Mouse (Mus musculus): Measurements from ENCODE around the gene Myo1h. TPM values are rescaled to one million over a fixed set of nuclear protein-coding genes. Genes with fewer than 3 reads are reported as not detected.
A peak's percentile ranks its signal among the peaks of the same experiment; 100 is the strongest.

Myo1h gene
- total RNA-seq, 1 experiment from 2014 or later, result 0.63 TPM

GRCm38 (mm10) chr5:114393169-114393568, 104.2 kb downstream of the Myo1h start:
- DNase-seq, result no peak

GRCm38 (mm10) chr5:114406592-114406991, 117.6 kb downstream of the Myo1h start:
- peak; percentile 88 for DNase-seq

DNA sequence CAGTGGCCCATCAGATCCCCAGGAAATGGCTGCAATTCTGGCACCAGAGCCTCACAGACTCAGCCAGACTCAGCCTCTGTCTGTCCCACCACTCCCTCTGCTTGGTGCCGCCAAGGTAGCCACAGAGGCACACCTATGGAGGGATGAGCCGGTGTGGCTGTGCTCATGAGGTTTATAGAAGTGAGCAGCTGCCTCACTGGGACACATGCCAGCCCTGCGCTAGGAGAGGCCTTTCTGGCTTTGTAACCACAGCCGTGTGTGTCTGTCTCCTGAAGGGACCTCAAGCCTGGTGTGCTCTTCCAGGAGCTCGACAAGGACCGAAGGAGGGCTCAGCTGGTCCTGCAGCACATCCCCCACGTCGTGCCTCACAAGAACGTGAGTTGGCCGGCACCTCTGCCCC, 118.3 kb downstream of the Myo1h start:
- peak; percentile 42 for DNase-seq

DNA sequence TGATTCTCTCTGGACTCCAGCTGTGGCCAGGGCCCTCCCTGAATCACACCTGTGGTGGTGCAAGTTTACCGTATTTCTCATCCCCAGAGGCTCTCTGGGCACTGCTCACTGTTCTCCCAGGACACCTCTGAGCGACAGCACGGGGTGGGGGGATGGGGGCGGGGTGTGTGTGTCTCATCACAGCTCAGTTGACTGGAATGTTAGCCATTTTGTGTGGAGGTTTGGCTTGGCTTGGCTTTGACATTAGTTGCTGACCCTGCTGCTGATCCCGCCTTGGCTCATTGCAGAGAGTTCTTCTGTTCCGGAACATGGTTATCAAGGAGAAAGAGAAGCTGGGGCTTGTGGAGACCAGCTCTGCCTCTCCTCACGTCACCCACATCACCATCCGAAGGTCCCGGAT, 118.8 kb downstream of the Myo1h start:
- DNase-seq, result no peak

DNA sequence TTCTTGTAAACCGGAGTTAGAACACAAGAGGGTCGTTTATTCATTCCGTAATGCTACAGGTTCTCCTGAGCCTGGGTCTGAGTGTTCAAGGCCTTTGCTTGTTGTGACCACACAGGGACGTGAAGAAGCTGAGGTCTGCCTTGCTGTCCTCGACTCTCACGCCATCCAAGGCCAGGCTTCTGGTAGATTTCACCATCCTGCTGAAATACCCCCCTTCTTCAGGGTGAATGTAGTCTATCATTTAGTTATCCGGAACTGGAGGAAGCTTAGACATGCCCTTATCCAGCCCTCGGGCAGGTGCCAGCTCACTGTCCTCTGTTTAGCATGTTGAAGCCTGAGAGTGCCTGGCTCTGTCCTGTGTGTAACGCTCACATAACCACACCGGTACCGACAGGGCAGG, 119.9 kb downstream of the Myo1h start:
- peak; percentile 65 for DNase-seq

GRCm38 (mm10) chr5:114410429-114410828, 121.5 kb downstream of the Myo1h start:
- no peak for DNase-seq

DNA sequence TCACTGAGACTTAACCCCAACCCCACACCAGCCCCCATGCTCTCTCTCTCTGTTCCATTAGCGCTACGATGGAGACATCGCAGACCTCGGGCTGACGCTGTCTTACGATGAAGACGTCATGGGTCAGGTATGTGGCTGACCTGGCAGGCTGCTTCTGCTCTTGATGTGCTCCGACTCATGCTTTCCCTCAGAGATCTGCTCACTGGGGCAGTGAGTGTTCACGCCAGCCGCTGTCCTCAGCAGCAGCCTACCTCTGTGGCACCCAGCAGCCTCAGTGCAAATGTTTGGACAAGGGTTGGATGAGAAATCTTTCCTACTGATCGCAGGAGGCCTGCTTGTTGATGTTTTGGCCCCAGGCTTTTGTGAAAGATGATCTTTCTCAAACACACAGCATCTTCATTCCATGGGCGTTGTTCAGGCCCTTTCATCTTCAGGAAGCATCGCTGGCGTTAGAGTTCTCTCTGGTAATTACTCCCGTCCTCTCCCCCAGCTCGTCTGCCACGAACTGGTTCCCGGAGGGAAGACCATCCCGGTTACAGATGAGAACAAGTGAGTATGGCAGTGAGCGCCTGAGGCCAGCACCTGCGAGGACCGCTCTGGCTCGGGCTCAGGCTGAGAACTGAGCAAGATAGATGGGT, 123.5 kb downstream of the Myo1h start:
- DNase-seq, result no peak

- DNase-seq, result peak; percentile 67
These were observed 124.2 kb downstream of the Myo1h start for GRCm38 (mm10) chr5:114413067-114413735.

Small RNAs within 50 kb of the gene (microRNA-seq; reads per million reads assigned to microRNA genes)
- 0.38 to 0.43 reads per million in 2 experiments for gene Mir7027

Other genes starting within 250 kb of the Myo1h start
- gene Usp30, start 223.7 kb upstream of the Myo1h start, total RNA-seq (2021), result 24.9 and 25.7 TPM in 2 replicates
- 3.2 and 4.1 TPM in 2 replicates for gene Svop, start 197.6 kb upstream of the Myo1h start, total RNA-seq (2021)
- gene Alkbh2, start 160.9 kb upstream of the Myo1h start, total RNA-seq (2021), result 9.9 and 10.3 TPM in 2 replicates
- 11.7 and 11.9 TPM in 2 replicates for gene Ung, start 158.8 kb upstream of the Myo1h start, total RNA-seq (2021)
- 121 and 148 TPM in 2 replicates for gene Acacb, start 142.6 kb upstream of the Myo1h start, total RNA-seq (2021)
- gene Foxn4, start 15.4 kb upstream of the Myo1h start, total RNA-seq (2021), result not detected in 2 replicates
- 65.5 and 75.1 TPM in 2 replicates for gene Kctd10, start 91.3 kb downstream of the Myo1h start, total RNA-seq (2021)
- 61.5 and 74.2 TPM in 2 replicates for gene Ube3b, start 91.4 kb downstream of the Myo1h start, total RNA-seq (2021)
- 14.6 and 18.0 TPM in 2 replicates for gene Mmab, start 154.9 kb downstream of the Myo1h start, total RNA-seq (2021)
- 22.0 and 23.2 TPM in 2 replicates for gene Mvk, start 155.1 kb downstream of the Myo1h start, total RNA-seq (2021)